Mouse (Mus musculus): Measurements from ENCODE around the gene Tmem230. TPM values are rescaled to one million over a fixed set of nuclear protein-coding genes. Genes with fewer than 3 reads are reported as not detected.
"Not testable (repeated sequence)": the region's sequence is repeated elsewhere in the genome, so short reads cannot be mapped to it uniquely, and the experiment has no call there.

Tmem230 gene
- polyA plus RNA-seq, 1 experiment from 2014 or later: 44.6 TPM

DNA sequence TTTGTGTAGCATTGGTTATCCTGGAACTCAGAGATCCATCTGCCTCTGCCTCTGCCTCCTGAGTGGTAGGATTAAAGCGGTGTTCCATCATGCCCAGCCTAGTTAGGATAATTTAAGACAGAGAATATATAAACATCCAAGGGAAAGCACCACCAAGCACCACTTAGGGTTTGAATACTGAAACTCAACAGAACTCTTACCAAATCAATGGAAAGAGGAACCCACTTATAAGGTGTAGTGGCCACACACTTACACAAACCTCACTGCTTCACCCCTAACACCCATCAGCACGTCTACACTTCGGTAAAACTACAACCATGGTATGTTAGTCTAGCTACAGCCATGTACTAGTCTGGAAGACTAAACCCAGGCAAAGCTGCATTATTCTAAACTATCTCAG, 4.2 kb downstream of the Tmem230 start:
- Histone ChIP-seq H3K27me3 (no peaks in the 10 kb centered on the region), H3K27ac (no peak overlapping the region), H3K9me3 (no peaks in the 10 kb centered on the region), H3K4me3 (replicated peaks) (no peak overlapping the region), H3K4me1 (peaks cover 15% of the 10 kb centered on the region), H3K4me2 (no peak overlapping the region), H3K9ac (no peak overlapping the region), H3K36me3 (replicated peaks) (peaks cover 18% of the 10 kb centered on the region)
- no peak for ATAC-seq (ENCODE audit: low FRiP score)
- 92% methylated on average over 3 of the region's 3 CpGs for WGBS

DNA sequence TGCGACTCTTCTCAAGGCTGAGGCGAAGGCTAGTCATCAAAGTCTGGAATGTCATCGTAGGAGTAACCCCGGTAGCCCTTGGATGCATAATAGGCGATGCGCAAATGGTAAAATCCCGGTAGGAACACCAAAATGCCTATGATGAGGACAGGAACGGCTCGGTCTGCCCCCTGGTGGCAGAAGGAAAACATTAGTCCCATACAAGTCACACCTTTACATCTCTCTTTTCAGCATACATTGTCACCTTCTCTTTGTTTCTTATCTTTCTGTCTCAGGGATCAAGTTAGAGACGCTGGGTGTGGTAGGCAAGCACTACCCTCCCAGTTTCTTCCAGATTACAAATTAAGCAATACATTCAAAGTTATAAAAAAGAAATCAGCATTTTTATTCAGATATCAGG, 7.2 kb downstream of the Tmem230 start:
- H3K9ac ChIP-seq; H3K9me3 ChIP-seq; ATAC-seq (ENCODE audit: low FRiP score); H3K4me2 ChIP-seq; H3K4me1 ChIP-seq; H3K4me3 ChIP-seq (replicated peaks); H3K27me3 ChIP-seq; H3K27ac ChIP-seq: not testable (repeated sequence)
- peaks cover 18% of the 10 kb centered on the region for H3K36me3 ChIP-seq (replicated peaks)
- WGBS: 26% methylated on average over 10 of the region's 10 CpGs

GRCm38 (mm10) chr2:132239434-132239833, 8.2 kb downstream of the Tmem230 start:
- H3K36me3 ChIP-seq (replicated peaks): peaks cover 10% of the 10 kb centered on the region
- not testable (repeated sequence) for H3K4me1 ChIP-seq; H3K4me2 ChIP-seq; H3K27me3 ChIP-seq; H3K9ac ChIP-seq; H3K9me3 ChIP-seq; H3K4me3 ChIP-seq (replicated peaks); ATAC-seq (ENCODE audit: low FRiP score); H3K27ac ChIP-seq
- 88% methylated on average over 3 of the region's 3 CpGs for WGBS

GRCm38 (mm10) chr2:132235975-132236374, 11.6 kb downstream of the Tmem230 start:
- ATAC-seq (ENCODE audit: low FRiP score): no peak
- WGBS: 76% methylated on average over 7 of the region's 7 CpGs
- H3K9me3 ChIP-seq: no peaks in the 10 kb centered on the region
- H3K4me2 ChIP-seq: no peak overlapping the region
- no peak overlapping the region for H3K9ac ChIP-seq
- no peak overlapping the region for H3K4me3 ChIP-seq (replicated peaks)
- H3K27me3 ChIP-seq: no peaks in the 10 kb centered on the region
- H3K27ac ChIP-seq: no peak overlapping the region
- H3K4me1 ChIP-seq: no peaks in the 10 kb centered on the region
- H3K36me3 ChIP-seq (replicated peaks): no peaks in the 10 kb centered on the region

DNA sequence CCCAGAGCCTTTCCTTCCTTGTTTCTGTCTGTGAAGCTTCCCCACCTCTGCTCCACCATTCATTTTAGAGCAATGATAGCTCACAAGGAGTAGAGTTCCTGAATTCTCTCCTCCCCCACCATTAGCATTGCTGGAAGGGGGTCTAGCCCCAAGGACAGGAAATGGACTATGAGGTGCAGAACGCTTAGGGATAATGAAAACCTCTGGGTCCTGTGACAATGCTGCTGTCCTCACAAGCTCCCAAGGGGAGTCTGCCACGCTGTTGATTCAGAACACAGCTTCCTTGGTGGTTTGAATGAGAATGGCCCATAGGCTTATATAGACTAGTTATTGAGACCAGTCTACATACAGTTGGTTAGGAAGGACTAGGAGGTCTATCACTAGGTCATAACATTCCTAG, 12.3 kb downstream of the Tmem230 start:
- H3K36me3 ChIP-seq (replicated peaks): no peaks in the 10 kb centered on the region
- no peak overlapping the region for H3K9ac ChIP-seq
- H3K4me1 ChIP-seq: no peaks in the 10 kb centered on the region
- H3K4me2 ChIP-seq: no peak overlapping the region
- no peak overlapping the region for H3K4me3 ChIP-seq (replicated peaks)
- H3K27ac ChIP-seq: no peak overlapping the region
- H3K27me3 ChIP-seq: no peaks in the 10 kb centered on the region
- WGBS: 72% methylated on average over 2 of the region's 2 CpGs
- H3K9me3 ChIP-seq: no peaks in the 10 kb centered on the region
- no peak for ATAC-seq (ENCODE audit: low FRiP score)

DNA sequence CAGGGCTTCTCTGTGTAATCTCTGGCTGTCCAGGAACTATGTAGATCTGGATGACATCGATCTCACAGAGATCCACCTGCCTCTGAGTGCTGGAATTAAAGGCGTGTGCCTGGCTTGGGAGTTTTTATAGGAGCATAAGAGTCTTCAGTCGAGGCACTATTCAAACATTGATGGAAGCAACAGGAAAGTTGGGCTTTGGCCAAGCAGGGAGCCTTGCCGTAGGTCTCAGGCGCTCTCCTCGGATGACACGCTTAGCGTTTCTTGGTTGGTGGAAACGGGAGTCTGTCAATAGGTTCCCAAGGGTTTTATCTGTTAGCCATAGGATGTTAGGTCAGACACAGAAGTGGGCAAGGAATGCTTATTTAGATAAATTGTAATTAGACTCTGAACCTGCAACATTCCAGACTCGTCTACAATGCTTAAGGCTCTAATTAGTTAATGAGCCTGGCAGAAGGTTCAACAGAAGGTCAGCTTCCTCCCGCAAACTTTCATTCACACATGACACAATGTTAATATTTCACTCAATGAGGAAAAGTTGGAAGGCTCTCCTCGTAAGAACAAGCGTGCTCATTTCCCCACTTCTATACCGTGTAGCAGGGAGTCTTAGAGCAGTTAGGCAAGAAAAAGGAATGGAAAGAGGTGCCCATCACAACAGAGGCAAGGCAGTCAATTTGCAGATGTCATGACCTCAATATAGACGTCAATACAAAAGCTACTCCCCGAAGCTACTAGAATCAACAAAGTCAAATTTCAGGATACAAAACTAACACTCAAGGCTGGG, 13.4 kb downstream of the Tmem230 start:
- H3K4me3 ChIP-seq (replicated peaks): no peak overlapping the region
- no peaks in the 10 kb centered on the region for H3K9me3 ChIP-seq
- no peak overlapping the region for H3K27ac ChIP-seq
- no peaks in the 10 kb centered on the region for H3K4me1 ChIP-seq
- no peak overlapping the region for H3K9ac ChIP-seq
- no peak for ATAC-seq (ENCODE audit: low FRiP score)
- H3K4me2 ChIP-seq: no peak overlapping the region
- WGBS: 75% methylated on average over 16 of the region's 16 CpGs
- H3K27me3 ChIP-seq: no peaks in the 10 kb centered on the region
- no peaks in the 10 kb centered on the region for H3K36me3 ChIP-seq (replicated peaks)

- WGBS: 73% methylated on average over 3 of the region's 3 CpGs
- H3K4me1 ChIP-seq: no peaks in the 10 kb centered on the region
Observed at GRCm38 (mm10) chr2:132232413-132232945, 15.1 kb downstream of the Tmem230 start.

GRCm38 (mm10) chr2:132224359-132224758, 23.2 kb downstream of the Tmem230 start:
- no peaks in the 10 kb centered on the region for H3K27me3 ChIP-seq
- H3K4me1 ChIP-seq: no peaks in the 10 kb centered on the region
- WGBS: 87% methylated on average over 4 of the region's 4 CpGs
- H3K9ac ChIP-seq: no peak overlapping the region
- no peaks in the 10 kb centered on the region for H3K36me3 ChIP-seq (replicated peaks)
- no peaks in the 10 kb centered on the region for H3K9me3 ChIP-seq
- H3K4me2 ChIP-seq: no peak overlapping the region
- no peak overlapping the region for H3K4me3 ChIP-seq (replicated peaks)
- ATAC-seq (ENCODE audit: low FRiP score): no peak
- H3K27ac ChIP-seq: no peak overlapping the region

More at GRCm38 (mm10) chr2:132232413-132232945, 15.1 kb downstream of the Tmem230 start:
- ATAC-seq (ENCODE audit: low FRiP score): no peak
- Histone ChIP-seq H3K4me3 (replicated peaks) (no peak overlapping the region), H3K36me3 (replicated peaks) (no peaks in the 10 kb centered on the region), H3K27me3 (no peaks in the 10 kb centered on the region), H3K9ac (no peak overlapping the region), H3K27ac (no peak overlapping the region), H3K4me2 (no peak overlapping the region), H3K9me3 (no peaks in the 10 kb centered on the region)

GRCm38 (mm10) chr2:132221611-132222073, 26.0 kb downstream of the Tmem230 start:
- no peaks in the 10 kb centered on the region for H3K27me3 ChIP-seq
- H3K36me3 ChIP-seq (replicated peaks): no peaks in the 10 kb centered on the region
- H3K9ac ChIP-seq: no peak overlapping the region
- ATAC-seq (ENCODE audit: low FRiP score): no peak
- H3K4me3 ChIP-seq (replicated peaks): no peak overlapping the region
- H3K4me2 ChIP-seq: no peak overlapping the region
- H3K4me1 ChIP-seq: no peaks in the 10 kb centered on the region
- WGBS: 79% methylated on average over 11 of the region's 11 CpGs
- no peak overlapping the region for H3K27ac ChIP-seq
- H3K9me3 ChIP-seq: no peaks in the 10 kb centered on the region

- H3K27ac ChIP-seq: no peak overlapping the region
- WGBS: 90% methylated on average over 5 of the region's 5 CpGs
Observed at GRCm38 (mm10) chr2:132211995-132212656, 35.5 kb downstream of the Tmem230 start.

GRCm38 (mm10) chr2:132210806-132211312, 36.7 kb downstream of the Tmem230 start:
- Histone ChIP-seq H3K4me1 (no peaks in the 10 kb centered on the region), H3K4me3 (replicated peaks) (no peak overlapping the region), H3K27ac (no peak overlapping the region), H3K9ac (no peak overlapping the region), H3K36me3 (replicated peaks) (no peaks in the 10 kb centered on the region), H3K4me2 (no peak overlapping the region), H3K27me3 (no peaks in the 10 kb centered on the region), H3K9me3 (no peaks in the 10 kb centered on the region)
- ATAC-seq (ENCODE audit: low FRiP score): no peak
- 84% methylated on average over 9 of the region's 9 CpGs for WGBS

More at GRCm38 (mm10) chr2:132211995-132212656, 35.5 kb downstream of the Tmem230 start:
- Histone ChIP-seq H3K4me2 (no peak overlapping the region), H3K36me3 (replicated peaks) (no peaks in the 10 kb centered on the region), H3K4me1 (no peaks in the 10 kb centered on the region), H3K9me3 (no peaks in the 10 kb centered on the region), H3K9ac (no peak overlapping the region), H3K4me3 (replicated peaks) (no peak overlapping the region), H3K27me3 (no peaks in the 10 kb centered on the region)
- no peak for ATAC-seq (ENCODE audit: low FRiP score)

- Histone ChIP-seq H3K4me1 (no peaks in the 10 kb centered on the region), H3K9ac (no peak overlapping the region), H3K4me3 (replicated peaks) (no peak overlapping the region), H3K27me3 (no peaks in the 10 kb centered on the region), H3K36me3 (replicated peaks) (no peaks in the 10 kb centered on the region), H3K9me3 (no peaks in the 10 kb centered on the region), H3K27ac (no peak overlapping the region), H3K4me2 (no peak overlapping the region)
- 85% methylated on average over 8 of the region's 8 CpGs for WGBS
- no peak for ATAC-seq (ENCODE audit: low FRiP score)
Observed at GRCm38 (mm10) chr2:132208246-132208881, 39.2 kb downstream of the Tmem230 start.
